Mouse (Mus musculus) intestine, postnatal 0 days (tissue): ENCODE data around the gene Col10a1. TPM values are rescaled to one million over a fixed set of nuclear protein-coding genes. Genes with fewer than 3 reads are reported as not detected.
"Not testable (repeated sequence)": the region's sequence is repeated elsewhere in the genome, so short reads cannot be mapped to it uniquely, and the experiment has no call there.

Experiments
- ATAC-seq: fragments of 200-750 bp; cut with Nextera tagmentation; 2 replicates; pipeline ENCODE4 v1.8.0; 2017; ENCODE audit warnings: mild to moderate bottlenecking, moderate TSS enrichment, moderate library complexity
- H3K27ac ChIP-seq: fragments of 300-500 bp; sonication (generic); 2 replicates; pipeline ENCODE4 v1.5.1; 2014; ENCODE audit warnings: mild to moderate bottlenecking, low read depth, low read length, moderate library complexity
- H3K27me3 ChIP-seq: fragments of 300-500 bp; sonication (generic); replicated peaks from 2 replicates; pipeline ENCODE4 v1.6.1; 2014; ENCODE audit warnings: low read length, mixed read lengths; ENCODE audit not compliant: control insufficient read depth, insufficient read depth
- H3K36me3 ChIP-seq: fragments of 300-500 bp; sonication (generic); 2 replicates; pipeline ENCODE4 v1.6.1; 2014; ENCODE audit warnings: mild to moderate bottlenecking, moderate library complexity; ENCODE audit not compliant: control insufficient read depth, insufficient read depth
- H3K4me1 ChIP-seq: fragments of 300-500 bp; sonication (generic); replicated peaks from 2 replicates; pipeline ENCODE4 v1.6.1; 2014; ENCODE audit warnings: antibody characterized with exemption, low read length, mixed read lengths; ENCODE audit not compliant: control insufficient read depth, insufficient read depth
- H3K4me2 ChIP-seq: fragments of 300-500 bp; sonication (generic); replicated peaks from 2 replicates; pipeline ENCODE4 v1.6.1; 2014; ENCODE audit warnings: low read depth, mild to moderate bottlenecking, moderate library complexity
- H3K4me3 ChIP-seq: fragments of 300-500 bp; sonication (generic); 2 replicates; pipeline ENCODE4 v1.5.1; 2014; ENCODE audit warnings: low read depth, low read length
- H3K9ac ChIP-seq: fragments of 300-500 bp; sonication (generic); 2 replicates; pipeline ENCODE4 v1.6.1; 2014; ENCODE audit warnings: mild to moderate bottlenecking, low read depth, low read length
- H3K9me3 ChIP-seq: fragments of 300-500 bp; sonication (generic); 2 replicates; pipeline ENCODE4 v1.6.1; 2016; ENCODE audit warnings: mixed run types; ENCODE audit not compliant: control insufficient read depth
- CTCF ChIP-seq: sonication (generic); IDR thresholded peaks from 2 replicates; pipeline ENCODE4 v1.5.1; 2016; ENCODE audit warnings: low read depth, mild to moderate bottlenecking, control low read depth, antibody characterized with exemption, moderate library complexity
- WGBS: fragments of 180-500 bp; shearing (Covaris S2); extraction: QIAGEN DNeasy Blood & Tissue Kit; methylation state at CpG from one replicate; pipeline ENCODE4 v1.1.7; 2014; 5-methylcytosine and 5-hydroxymethylcytosine counted together
- polyA plus RNA-seq: library from polyadenylated mRNA; unstranded; fragments of >200 nt; fragmentation: Nextera tagmentation; extraction: Ambion mirVana; gene quantifications from 2 replicates; pipeline ENCODE4 v1.2.1, GENCODE M21; 2015

Col10a1 gene
- polyA plus RNA-seq, 1 experiment from 2014 or later, result not detected

DNA sequence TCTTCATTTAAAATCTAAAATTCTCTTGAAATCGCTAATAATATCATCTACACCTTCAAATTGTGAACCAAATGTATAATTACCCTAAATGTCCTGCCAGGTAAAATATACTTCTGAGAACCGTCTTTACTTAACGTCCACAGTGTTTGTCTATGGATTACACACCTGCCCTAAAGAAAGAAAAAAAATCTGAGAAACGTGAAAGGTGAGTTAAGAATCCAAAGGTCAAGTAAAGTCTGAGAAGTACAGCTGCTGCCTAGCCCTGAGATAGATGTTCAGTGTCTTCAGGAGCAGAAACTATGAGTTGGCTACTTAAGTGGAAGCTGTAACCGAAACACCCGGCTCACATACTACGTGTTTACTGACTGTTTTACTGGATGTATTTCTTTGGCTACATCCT, 16.4 kb upstream of the Col10a1 start:
- Histone ChIP-seq H3K4me1 (no peaks in the 10 kb centered on the region), H3K4me2 (no peak overlapping the region), H3K9ac (no peak overlapping the region), H3K9me3 (no peaks in the 10 kb centered on the region), H3K4me3 (no peak overlapping the region), H3K27me3 (no peaks in the 10 kb centered on the region), H3K36me3 (no peaks in the 10 kb centered on the region), H3K27ac (no peak overlapping the region)
- ATAC-seq, result peak; percentile 36; the same call in 1 of the 2 replicates
- WGBS, result 36% methylated on average over 7 of the region's 7 CpGs
- TF ChIP-seq CTCF, result no peak

DNA sequence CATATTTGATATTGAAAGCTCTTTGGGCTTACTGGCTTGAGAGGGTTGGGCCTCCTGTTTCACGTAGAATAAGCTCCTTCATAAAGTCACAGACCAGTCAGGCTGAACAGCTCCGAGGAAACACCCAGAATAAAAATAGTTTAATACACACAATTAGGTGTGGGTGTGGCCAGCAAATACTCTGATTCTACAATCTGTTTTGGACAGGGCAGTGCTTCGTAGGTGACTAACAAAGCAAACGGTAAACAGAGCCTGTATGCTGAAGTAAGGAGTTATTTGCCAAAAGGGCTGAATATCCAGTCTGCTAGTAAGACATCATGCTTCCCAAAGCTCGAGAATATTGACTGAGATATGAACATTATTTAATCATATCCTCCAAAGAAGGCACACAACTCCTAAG, 4.1 kb upstream of the Col10a1 start:
- Histone ChIP-seq H3K36me3 (no peaks in the 10 kb centered on the region), H3K27me3 (no peaks in the 10 kb centered on the region), H3K27ac (no peak overlapping the region), H3K4me2 (no peak overlapping the region), H3K4me3 (no peak overlapping the region), H3K9ac (no peak overlapping the region), H3K4me1 (no peaks in the 10 kb centered on the region), H3K9me3 (no peaks in the 10 kb centered on the region)
- ATAC-seq, result no peak
- TF ChIP-seq CTCF, result no peak
- WGBS, result 60% methylated on average over 5 of the region's 5 CpGs

- Histone ChIP-seq H3K36me3 (peaks cover 30% of the 10 kb centered on the region), H3K9ac (no peak overlapping the region), H3K27me3 (no peaks in the 10 kb centered on the region), H3K4me2 (no peak overlapping the region), H3K27ac (no peak overlapping the region), H3K4me3 (no peak overlapping the region), H3K9me3 (no peaks in the 10 kb centered on the region), H3K4me1 (no peaks in the 10 kb centered on the region)
- no peak for ATAC-seq
- 93% methylated on average over 4 of the region's 4 CpGs for WGBS
- TF ChIP-seq CTCF, result no peak
Measured at GRCm38 (mm10) chr10:34396959-34397358, 7.2 kb downstream of the Col10a1 start.

DNA sequence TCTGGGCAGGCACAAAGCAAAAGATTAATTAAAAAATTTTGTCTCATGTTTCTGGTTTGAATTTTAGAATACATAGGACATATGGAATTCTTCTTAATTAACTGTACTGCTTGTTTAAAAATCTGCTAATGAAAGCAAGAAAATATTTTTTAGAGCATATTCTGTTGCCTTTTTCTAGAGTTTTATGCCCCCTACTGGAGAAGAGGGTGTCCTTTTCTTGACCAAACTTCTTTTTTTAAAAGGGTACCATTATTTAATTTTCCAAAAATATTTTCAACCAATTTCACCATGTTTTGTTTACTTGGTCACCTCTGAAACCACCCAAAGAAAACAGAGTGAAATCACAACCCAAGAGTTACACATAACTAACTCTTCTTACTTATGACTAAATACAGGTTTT, 9.5 kb downstream of the Col10a1 start:
- Histone ChIP-seq H3K4me1 (no peaks in the 10 kb centered on the region), H3K27me3 (no peaks in the 10 kb centered on the region), H3K9me3 (no peaks in the 10 kb centered on the region), H3K4me2 (no peak overlapping the region), H3K4me3 (no peak overlapping the region), H3K27ac (no peak overlapping the region), H3K9ac (no peak overlapping the region), H3K36me3 (peaks cover 36% of the 10 kb centered on the region)
- ATAC-seq, result no peak
- TF ChIP-seq CTCF, result peak; percentile 17; the same call in 1 of the 2 replicates

DNA sequence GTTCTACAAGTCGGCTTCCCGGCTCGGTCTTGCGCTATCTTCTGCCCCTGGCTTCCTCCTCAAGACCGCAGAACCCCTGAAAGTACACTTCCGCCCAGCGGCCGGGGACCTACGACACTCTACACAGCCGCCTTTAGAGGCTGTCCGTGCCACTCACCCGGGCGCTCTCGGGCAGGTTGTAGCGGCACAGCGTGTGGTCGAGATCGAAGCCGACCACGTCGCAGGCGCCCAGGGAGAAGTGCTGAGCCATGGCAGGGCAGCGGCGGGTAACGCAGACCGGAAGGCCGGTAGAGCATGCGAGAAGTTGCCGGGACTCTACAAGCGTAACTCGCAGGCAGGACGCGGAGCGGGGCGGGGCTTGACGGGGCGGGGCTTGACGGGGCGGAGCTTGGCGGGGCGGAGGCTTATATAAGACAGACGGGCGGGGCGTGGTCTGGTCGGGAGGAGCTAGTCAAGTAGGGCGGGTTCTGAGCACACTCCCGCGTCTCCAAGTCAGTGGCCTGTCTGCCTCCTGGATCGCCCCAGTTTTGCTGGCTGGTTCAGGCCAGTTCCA, 28.5 kb downstream of the Col10a1 start, which contains the start of gene Nt5dc1:
TSS of gene Nt5dc1 (minus strand) at position 349 of the 553 bp plus-strand sequence.
- H3K4me1 ChIP-seq, result no peaks in the 10 kb centered on the region
- H3K27ac ChIP-seq, result peak within 1 kb of the TSS; percentile 92
- no peak for TF ChIP-seq CTCF
- no peaks in the 10 kb centered on the region for H3K36me3 ChIP-seq
- peak; percentile 99 for ATAC-seq
- H3K4me2 ChIP-seq, result peak within 1 kb of the TSS; percentile 71
- WGBS, result under 1% methylated on average over 47 of the region's 49 CpGs
- H3K9me3 ChIP-seq, result no peaks in the 10 kb centered on the region
- H3K4me3 ChIP-seq, result peak within 1 kb of the TSS; percentile 89
- no peaks in the 10 kb centered on the region for H3K27me3 ChIP-seq
- H3K9ac ChIP-seq, result peak within 1 kb of the TSS; percentile 81

DNA sequence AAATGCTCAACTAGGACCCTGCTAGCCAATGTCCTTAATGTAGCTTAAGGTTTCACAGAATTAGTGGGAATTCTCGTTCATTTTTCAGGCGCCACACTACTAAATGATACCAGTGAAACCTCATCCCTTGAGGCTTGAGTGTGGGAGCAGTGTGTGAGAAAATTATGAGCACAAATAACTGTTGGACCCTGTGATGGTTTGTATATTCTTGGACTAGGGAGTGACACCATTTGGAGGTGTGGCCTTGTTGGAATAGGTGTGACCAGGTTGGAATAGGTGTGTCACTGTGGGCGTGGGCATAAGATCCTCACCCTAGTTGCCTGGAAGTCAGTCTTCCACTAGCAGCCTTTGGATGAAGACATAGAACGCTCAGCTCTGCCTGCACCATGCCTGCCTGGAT, 29.0 kb downstream of the Col10a1 start:
- H3K36me3 ChIP-seq, H3K9me3 ChIP-seq, H3K4me1 ChIP-seq, H3K27me3 ChIP-seq, H3K27ac ChIP-seq: not testable (repeated sequence)
- ATAC-seq, result peak; percentile 67
- H3K4me3 ChIP-seq, result peak overlapping the region; percentile 89
- peak overlapping the region; percentile 71 for H3K4me2 ChIP-seq
- peak overlapping the region; percentile 28; the same call in 1 of the 2 replicates for H3K9ac ChIP-seq
- 60% methylated on average over 4 of the region's 4 CpGs for WGBS

- Histone ChIP-seq H3K4me2 (no peak overlapping the region), H3K36me3 (no peaks in the 10 kb centered on the region), H3K4me1 (no peaks in the 10 kb centered on the region), H3K9me3 (no peaks in the 10 kb centered on the region), H3K9ac (no peak overlapping the region), H3K27ac (no peak overlapping the region), H3K4me3 (no peak overlapping the region), H3K27me3 (no peaks in the 10 kb centered on the region)
- peak; percentile 79 for TF ChIP-seq CTCF
- ATAC-seq, result no peak
Measured at GRCm38 (mm10) chr10:34431783-34432182, 42.0 kb downstream of the Col10a1 start.

- not testable (repeated sequence) for H3K4me3 ChIP-seq, H3K27me3 ChIP-seq, H3K27ac ChIP-seq, ATAC-seq, H3K4me1 ChIP-seq, H3K9ac ChIP-seq, H3K4me2 ChIP-seq, H3K9me3 ChIP-seq, H3K36me3 ChIP-seq
- 94% methylated on average over 6 of the region's 14 CpGs for WGBS
Measured at GRCm38 (mm10) chr10:34434191-34434590, 44.4 kb downstream of the Col10a1 start.
